Mouse (Mus musculus): Measurements from ENCODE around the gene Lamp3. TPM values are rescaled to one million over a fixed set of nuclear protein-coding genes. Genes with fewer than 3 reads are reported as not detected.

The Lamp3 gene
- not detected for total RNA-seq (2023)

DNA sequence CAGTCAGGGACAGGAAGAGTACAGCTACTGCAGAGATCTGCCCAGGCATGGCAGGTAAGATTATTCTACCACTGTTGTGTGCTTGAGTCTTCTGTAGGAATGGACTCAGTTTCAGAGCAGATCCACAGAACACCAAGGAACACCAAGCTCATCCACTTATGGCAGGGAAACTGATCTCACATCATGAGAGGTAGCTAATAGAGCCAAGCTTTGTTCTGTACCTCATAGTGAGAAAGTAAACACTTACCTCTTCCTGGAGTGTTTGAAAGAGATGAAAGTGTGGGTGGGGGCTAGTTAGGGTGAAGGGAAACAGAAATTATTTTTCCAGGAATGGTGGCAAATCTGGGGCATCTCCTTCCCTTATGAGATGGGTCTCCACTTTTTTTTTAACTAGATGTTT is at the start of gene Lamp3:
Lamp3 (minus strand) TSS at position 160 of the 400 bp plus-strand sequence.

DNA sequence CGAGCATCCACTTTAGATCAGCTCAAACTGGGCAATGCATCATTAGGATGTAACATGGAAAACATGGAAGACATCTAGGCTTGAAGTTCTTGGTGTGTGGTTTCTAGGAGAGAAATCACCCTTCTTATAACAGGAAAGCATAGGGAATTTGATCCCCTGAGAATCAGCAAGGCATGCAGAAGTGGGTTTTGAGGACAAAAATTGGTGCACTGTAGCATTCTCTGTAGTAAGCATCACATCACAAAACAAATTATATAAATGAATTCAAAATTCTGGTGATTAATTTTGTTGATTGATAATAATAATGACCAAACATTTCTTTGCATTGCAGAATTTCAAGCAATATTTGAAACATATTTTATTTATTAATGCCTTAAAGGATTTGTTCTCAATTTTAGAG is 76.4 kb downstream of the Lamp3 start, which contains the start of gene Olfr171:
Olfr171 (minus strand) TSS at position 101 of the 400 bp plus-strand sequence.

DNA sequence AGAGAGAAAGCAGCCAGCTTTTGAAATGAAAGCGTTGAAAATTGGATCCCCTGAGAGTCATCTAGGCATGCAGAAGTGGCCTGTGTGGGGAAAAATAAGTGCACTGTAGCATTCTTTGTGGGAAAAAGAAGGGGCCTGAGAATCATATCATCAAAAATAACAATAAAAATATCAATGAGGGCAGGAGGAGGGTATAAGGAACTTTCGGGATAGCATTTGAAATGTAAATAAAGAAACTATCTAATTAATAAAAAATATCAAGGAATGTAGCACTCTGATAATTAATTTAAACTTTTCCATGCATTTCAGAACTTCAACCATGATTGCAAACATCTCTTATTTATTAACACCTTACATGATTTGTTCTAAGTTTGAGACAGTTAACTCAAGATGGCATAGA is 94.4 kb downstream of the Lamp3 start, which contains the start of gene Olfr170:
Olfr170 (minus strand) TSS at position 101 of the 400 bp plus-strand sequence.

Other genes starting within 250 kb of the Lamp3 start
- gene Olfr166, start 222.7 kb downstream of the Lamp3 start, total RNA-seq (2023), result not detected
- not detected for gene Olfr167, start 184.1 kb downstream of the Lamp3 start, total RNA-seq (2023)
- gene Olfr168, start 170.8 kb downstream of the Lamp3 start, total RNA-seq (2023), result not detected
- gene Olfr169, start 134.6 kb downstream of the Lamp3 start, total RNA-seq (2023), result not detected
- gene Olfr170, start 94.5 kb downstream of the Lamp3 start, total RNA-seq (2023), result not detected
- gene Olfr171, start 76.5 kb downstream of the Lamp3 start, total RNA-seq (2023), result not detected
- 12.1 TPM for gene B3gnt5, start 53.8 kb upstream of the Lamp3 start, total RNA-seq (2023)

Data from CD4-positive naive resting alpha-beta T cell, adult 57 days (primary cell).